Mouse (Mus musculus) macrophage (primary cell): ENCODE data around the gene Csrnp1. TPM values are rescaled to one million over a fixed set of nuclear protein-coding genes. Genes with fewer than 3 reads are reported as not detected.

Source experiments
- H3K27ac ChIP-seq: fragments of 350-480 bp; formaldehyde crosslinking; 2 replicates; pipeline ENCODE4 v1.9.0; 2021
- H3K36me3 ChIP-seq: fragments of 350-480 bp; formaldehyde crosslinking; 2 replicates; pipeline ENCODE4 v1.9.0; 2021; ENCODE audit errors: inconsistent target
- H3K4me3 ChIP-seq: fragments of 350-480 bp; formaldehyde crosslinking; 2 replicates; pipeline ENCODE4 v1.9.0; 2021; ENCODE audit errors: inconsistent target
- H3K79me2 ChIP-seq: fragments of 350-480 bp; formaldehyde crosslinking; 2 replicates; pipeline ENCODE4 v1.9.0; 2021; ENCODE audit errors: inconsistent target
- WGBS: methylation state at CpG from one replicate; pipeline ENCODE4 v1.1.7; 2026; ENCODE audit warnings: inconsistent platforms; ENCODE audit not compliant: missing documents; 5-methylcytosine and 5-hydroxymethylcytosine counted together
- polyA plus RNA-seq: library from polyadenylated mRNA; stranded (reverse); fragments of 250-400 nt; gene quantifications from 3 replicates; pipeline ENCODE4 v1.2.4, GENCODE M21; 2018; ENCODE audit warnings: inconsistent platforms

The Csrnp1 gene
- polyA plus RNA-seq, 1 experiment from 2014 or later = 5.0 TPM

GRCm38 (mm10) chr9:119964206-119964605 lies 20.3 kb downstream of the Csrnp1 start:
- Histone ChIP-seq H3K36me3 (no peaks in the 10 kb centered on the region), H3K79me2 (no peaks in the 10 kb centered on the region), H3K27ac (no peak overlapping the region), H3K4me3 (no peak overlapping the region)
- WGBS = 72% methylated on average over 3 of the region's 3 CpGs

GRCm38 (mm10) chr9:119962987-119963667 lies 21.3 kb downstream of the Csrnp1 start:
- 35% methylated on average over 21 of the region's 21 CpGs for WGBS
- Histone ChIP-seq H3K36me3 (no peaks in the 10 kb centered on the region), H3K27ac (no peak overlapping the region), H3K79me2 (no peaks in the 10 kb centered on the region), H3K4me3 (no peak overlapping the region)

- H3K27ac ChIP-seq = no peak overlapping the region
- WGBS = 53% methylated on average over 4 of the region's 4 CpGs
- no peaks in the 10 kb centered on the region for H3K36me3 ChIP-seq
- H3K79me2 ChIP-seq = no peaks in the 10 kb centered on the region
- H3K4me3 ChIP-seq = no peak overlapping the region
Observed at GRCm38 (mm10) chr9:119962216-119962615, 22.2 kb downstream of the Csrnp1 start.

- Histone ChIP-seq H3K79me2 (no peaks in the 10 kb centered on the region), H3K4me3 (no peak overlapping the region), H3K36me3 (no peaks in the 10 kb centered on the region), H3K27ac (no peak overlapping the region)
- WGBS = 84% methylated on average over 9 of the region's 9 CpGs
Observed at GRCm38 (mm10) chr9:119958835-119959234, 25.6 kb downstream of the Csrnp1 start.

GRCm38 (mm10) chr9:119951388-119951787 lies 33.1 kb downstream of the Csrnp1 start:
- H3K27ac ChIP-seq = no peak overlapping the region
- H3K36me3 ChIP-seq = no peaks in the 10 kb centered on the region
- H3K79me2 ChIP-seq = no peaks in the 10 kb centered on the region
- WGBS = 90% methylated on average over 9 of the region's 9 CpGs
- H3K4me3 ChIP-seq = no peak overlapping the region

- 92% methylated on average over 6 of the region's 6 CpGs for WGBS
- Histone ChIP-seq H3K4me3 (no peak overlapping the region), H3K36me3 (no peaks in the 10 kb centered on the region), H3K27ac (no peak overlapping the region), H3K79me2 (no peaks in the 10 kb centered on the region)
Observed at GRCm38 (mm10) chr9:119950434-119950833, 34.0 kb downstream of the Csrnp1 start.

GRCm38 (mm10) chr9:119948804-119949203 lies 35.7 kb downstream of the Csrnp1 start:
- Histone ChIP-seq H3K4me3 (no peak overlapping the region), H3K36me3 (no peaks in the 10 kb centered on the region), H3K27ac (no peak overlapping the region), H3K79me2 (no peaks in the 10 kb centered on the region)
- WGBS = 11% methylated on average over 3 of the region's 3 CpGs

- Histone ChIP-seq H3K27ac (no peak overlapping the region), H3K36me3 (no peaks in the 10 kb centered on the region), H3K79me2 (no peaks in the 10 kb centered on the region), H3K4me3 (no peak overlapping the region)
- WGBS = 91% methylated on average over 12 of the region's 12 CpGs
Observed at GRCm38 (mm10) chr9:119945173-119945900, 39.1 kb downstream of the Csrnp1 start.

- Histone ChIP-seq H3K27ac (peak overlapping the region; percentile 34), H3K36me3 (no peaks in the 10 kb centered on the region), H3K79me2 (no peaks in the 10 kb centered on the region), H3K4me3 (no peak overlapping the region)
- WGBS = 10% methylated on average over 1 of the region's 1 CpGs
Observed at GRCm38 (mm10) chr9:119943326-119943725, 41.1 kb downstream of the Csrnp1 start.

- 94% methylated on average over 14 of the region's 14 CpGs for WGBS
- Histone ChIP-seq H3K79me2 (no peaks in the 10 kb centered on the region; the same call in 1 of the 2 replicates), H3K4me3 (no peak overlapping the region), H3K36me3 (no peaks in the 10 kb centered on the region), H3K27ac (no peak overlapping the region)
Observed at GRCm38 (mm10) chr9:119941861-119942260, 42.6 kb downstream of the Csrnp1 start.

GRCm38 (mm10) chr9:119941407-119941806 lies 43.1 kb downstream of the Csrnp1 start:
- 82% methylated on average over 5 of the region's 5 CpGs for WGBS
- H3K79me2 ChIP-seq = peaks cover 2% of the 10 kb centered on the region; the same call in 1 of the 2 replicates
- H3K36me3 ChIP-seq = no peaks in the 10 kb centered on the region
- no peak overlapping the region for H3K4me3 ChIP-seq
- H3K27ac ChIP-seq = no peak overlapping the region

- Histone ChIP-seq H3K79me2 (peaks cover 19% of the 10 kb centered on the region; the same call in 1 of the 2 replicates), H3K4me3 (no peak overlapping the region), H3K27ac (no peak overlapping the region), H3K36me3 (no peaks in the 10 kb centered on the region)
- WGBS = 96% methylated on average over 10 of the region's 10 CpGs
Observed at GRCm38 (mm10) chr9:119939646-119940045, 44.8 kb downstream of the Csrnp1 start.

GRCm38 (mm10) chr9:119938496-119938895 lies 46.0 kb downstream of the Csrnp1 start:
- Histone ChIP-seq H3K79me2 (peaks cover 22% of the 10 kb centered on the region; the same call in 1 of the 2 replicates), H3K27ac (no peak overlapping the region), H3K36me3 (no peaks in the 10 kb centered on the region), H3K4me3 (no peak overlapping the region)
- 27% methylated on average over 4 of the region's 4 CpGs for WGBS

- Histone ChIP-seq H3K27ac (peak within 1 kb of the TSS; percentile 65), H3K4me3 (peak within 1 kb of the TSS; percentile 81), H3K79me2 (peaks cover 22% of the 10 kb centered on the region; the same call in 1 of the 2 replicates), H3K36me3 (no peaks in the 10 kb centered on the region)
- under 1% methylated on average over 36 of the region's 40 CpGs for WGBS
Observed at GRCm38 (mm10) chr9:119937005-119937773, 47.3 kb downstream of the Csrnp1 start, which contains the start of the genes Gorasp1 and Ttc21a. TSS of gene Gorasp1 (minus strand) at chr9:119937565. TSS of gene Ttc21a (plus strand) at chr9:119937606.
